Mouse (Mus musculus): Measurements from ENCODE around the gene Qrfpr. TPM values are rescaled to one million over a fixed set of nuclear protein-coding genes. Genes with fewer than 3 reads are reported as not detected.

The Qrfpr gene
- total and polyA plus RNA-seq, 3 experiments, result not detected

DNA sequence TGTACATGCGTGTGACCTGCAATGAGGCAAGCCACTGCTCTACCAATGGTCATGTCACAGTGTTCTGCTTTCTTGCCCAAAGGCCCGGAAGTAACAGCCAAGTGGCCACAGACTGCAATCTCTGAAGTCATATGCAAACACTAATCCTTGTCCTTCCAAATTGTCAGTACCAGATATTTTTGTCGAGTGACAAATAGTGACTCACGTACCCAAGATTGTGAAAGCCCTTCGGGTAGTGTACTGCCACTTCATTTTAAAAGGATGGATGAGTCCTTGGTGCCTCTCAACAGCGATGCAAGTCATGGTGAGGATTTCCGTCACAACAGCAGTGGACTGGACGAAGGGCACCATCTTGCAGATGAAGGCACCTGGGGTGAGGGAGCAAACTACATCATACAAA is 32.9 kb downstream of the Qrfpr start:
- DNase-seq (ENCODE audit: extremely low read depth), result no peak
- Histone ChIP-seq H3K9me3 (replicated peaks; ENCODE audit: low read length) (no peaks in the 10 kb centered on the region), H3K4me1 (ENCODE audit: control insufficient read depth in 1 of 2, insufficient read depth in 2 of 2) (peaks cover 4 to 5% of the 10 kb centered on the region in 2 experiments; a peak in 1 of 4 replicates), H3K36me3 (replicated peaks in 1 of 2; ENCODE audit: control insufficient read depth in 1 of 2, insufficient read depth in 1 of 2, low read length in 1 of 2) (no peaks in the 10 kb centered on the region), H3K27ac (ENCODE audit: insufficient read depth, low read depth) (no peak overlapping the region), H3K79me2 (replicated peaks; ENCODE audit: control insufficient read depth, extremely low read depth, insufficient read depth, poor library complexity, severe bottlenecking) (no peaks in the 10 kb centered on the region), H3K27me3 (replicated peaks) (no peaks in the 10 kb centered on the region), H3K9ac (ENCODE audit: insufficient read depth, low read depth) (no peak overlapping the region), H3K4me3 (replicated peaks in 1 of 3; ENCODE audit: low read depth in 2 of 3, low read length in 2 of 3, poor library complexity in 1 of 3) (no peak overlapping the region), H3K4me2 (ENCODE audit: insufficient read depth, low read depth, poor library complexity, severe bottlenecking) (no peak overlapping the region)
- dilution Hi-C loops (cut with MboI; ENCODE audit: extremely low pct_ligation_motif_present, extremely low pct_unique_long_range_greater_than_20kb, low sequenced_read_pairs) (no loop called here), in situ Hi-C loops (cut with MboI; ENCODE audit: low pct_ligation_motif_present, low pct_unique_long_range_greater_than_20kb, low sequenced_read_pairs) (no loop called here)
- TF ChIP-seq EP300 (IDR thresholded peaks at IDR 0.05; ENCODE audit: low read length) (no peak), SMC3 (IDR thresholded peaks at IDR 0.05; ENCODE audit: low read depth, low read length) (no peak), JUND (conservative IDR thresholded peaks at IDR 0.05; ENCODE audit: low read depth, low read length) (no peak), MYC (IDR thresholded peaks at IDR 0.05; ENCODE audit: low read depth, low read length) (no peak), ELF1 (IDR thresholded peaks at IDR 0.05; ENCODE audit: low read depth, low read length) (peak; percentile 32; the same call in 1 of the 2 replicates)

DNA sequence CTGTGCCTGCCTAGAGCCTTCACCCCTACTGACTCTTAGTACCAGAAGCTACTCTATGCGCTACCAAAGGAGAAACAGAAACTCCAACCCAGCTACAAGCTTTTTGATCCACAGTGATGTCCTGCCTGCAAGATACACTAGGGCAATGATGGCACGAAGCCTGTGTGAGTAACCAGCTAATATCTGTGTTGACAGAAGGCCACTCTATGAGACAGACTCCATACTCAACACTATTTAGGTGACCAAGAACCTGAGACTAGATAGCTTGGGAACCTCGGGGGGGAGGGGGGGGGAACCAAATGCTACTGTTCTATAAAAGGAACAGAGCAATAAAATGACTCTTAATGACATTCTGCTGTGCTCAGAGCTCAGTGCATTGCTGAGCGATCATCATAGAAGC is 35.6 kb downstream of the Qrfpr start:
- H3K27ac ChIP-seq (ENCODE audit: insufficient read depth, low read depth), result no peak overlapping the region
- DNase-seq (ENCODE audit: extremely low read depth), result no peak
- no peaks in the 10 kb centered on the region for H3K27me3 ChIP-seq (replicated peaks)

DNA sequence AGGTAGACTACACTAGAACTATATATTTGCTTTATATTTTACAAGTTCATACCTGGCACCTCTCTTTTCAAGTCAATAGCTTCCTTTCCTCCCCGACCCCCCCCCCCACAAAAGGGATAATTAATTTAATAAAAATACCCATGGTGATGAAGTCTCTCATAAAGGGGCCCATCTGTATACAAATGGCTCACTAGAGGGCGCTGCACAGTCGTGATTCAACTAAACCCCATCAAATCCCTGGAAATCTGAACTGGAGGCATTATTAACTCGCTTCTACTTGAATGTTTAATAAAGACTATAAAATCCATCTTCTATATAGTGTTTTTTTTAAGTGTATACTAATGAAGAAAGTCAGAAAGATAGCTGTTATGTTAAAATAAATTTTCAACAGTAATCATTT is 40.6 kb downstream of the Qrfpr start:
- 0 out of 4 replicates have a peak, but pooled peaks cover 0 to 2% of the 10 kb centered on the region in 2 experiments for H3K4me1 ChIP-seq (ENCODE audit: control insufficient read depth in 1 of 2, insufficient read depth in 2 of 2)
- H3K4me3 ChIP-seq (replicated peaks in 1 of 3; ENCODE audit: low read depth in 2 of 3, low read length in 2 of 3, poor library complexity in 1 of 3), result no peak overlapping the region
- dilution Hi-C loops (cut with MboI; ENCODE audit: extremely low pct_ligation_motif_present, extremely low pct_unique_long_range_greater_than_20kb, low sequenced_read_pairs), result no loop called here
- DNase-seq (ENCODE audit: extremely low read depth), result peak; percentile 41
- no peaks in the 10 kb centered on the region for H3K9me3 ChIP-seq (replicated peaks; ENCODE audit: low read length)
- TF ChIP-seq SMC3 (IDR thresholded peaks at IDR 0.05; ENCODE audit: low read depth, low read length) (peak; percentile 63), CTCF (conservative IDR thresholded peaks at IDR 0.05 in 1 of 2, IDR thresholded peaks at IDR 0.05 in 1 of 2; ENCODE audit: low read depth in 2 of 2, low read length in 2 of 2) (peak in 1 of 2 experiments; percentile 76; a peak in 3 of 4 replicates), RAD21 (IDR thresholded peaks at IDR 0.05; ENCODE audit: low read depth, low read length) (peak; percentile 65), MAX (IDR thresholded peaks at IDR 0.05; ENCODE audit: low read length) (no peak)
- no peak overlapping the region for H3K27ac ChIP-seq (ENCODE audit: insufficient read depth, low read depth)
- H3K4me2 ChIP-seq (ENCODE audit: insufficient read depth, low read depth, poor library complexity, severe bottlenecking), result no peak overlapping the region
- in situ Hi-C loops (cut with MboI; ENCODE audit: low pct_ligation_motif_present, low pct_unique_long_range_greater_than_20kb, low sequenced_read_pairs), result no loop called here
- H3K27me3 ChIP-seq (replicated peaks), result no peaks in the 10 kb centered on the region
- H3K79me2 ChIP-seq (replicated peaks; ENCODE audit: control insufficient read depth, extremely low read depth, insufficient read depth, poor library complexity, severe bottlenecking), result no peaks in the 10 kb centered on the region
- H3K36me3 ChIP-seq (replicated peaks in 1 of 2; ENCODE audit: control insufficient read depth in 1 of 2, insufficient read depth in 1 of 2, low read length in 1 of 2), result no peaks in the 10 kb centered on the region
- H3K9ac ChIP-seq (ENCODE audit: insufficient read depth, low read depth), result no peak overlapping the region

More for the DNA sequence above, 35.6 kb downstream of the Qrfpr start:
- Histone ChIP-seq H3K36me3 (replicated peaks in 1 of 2; ENCODE audit: control insufficient read depth in 1 of 2, insufficient read depth in 1 of 2, low read length in 1 of 2) (no peaks in the 10 kb centered on the region), H3K4me2 (ENCODE audit: insufficient read depth, low read depth, poor library complexity, severe bottlenecking) (no peak overlapping the region), H3K79me2 (replicated peaks; ENCODE audit: control insufficient read depth, extremely low read depth, insufficient read depth, poor library complexity, severe bottlenecking) (no peaks in the 10 kb centered on the region), H3K4me3 (replicated peaks in 1 of 3; ENCODE audit: low read depth in 2 of 3, low read length in 2 of 3, poor library complexity in 1 of 3) (no peak overlapping the region), H3K9ac (ENCODE audit: insufficient read depth, low read depth) (no peak overlapping the region), H3K4me1 (ENCODE audit: control insufficient read depth in 1 of 2, insufficient read depth in 2 of 2) (peaks cover 4 to 7% of the 10 kb centered on the region in 2 experiments; a peak in 1 of 4 replicates), H3K9me3 (replicated peaks; ENCODE audit: low read length) (no peaks in the 10 kb centered on the region)
- in situ Hi-C loops (cut with MboI; ENCODE audit: low pct_ligation_motif_present, low pct_unique_long_range_greater_than_20kb, low sequenced_read_pairs), result no loop called here
- dilution Hi-C loops (cut with MboI; ENCODE audit: extremely low pct_ligation_motif_present, extremely low pct_unique_long_range_greater_than_20kb, low sequenced_read_pairs), result no loop called here
- TF ChIP-seq JUN (IDR thresholded peaks at IDR 0.05; ENCODE audit: insufficient read depth, low read depth, low read length) (no peak), JUND (conservative IDR thresholded peaks at IDR 0.05; ENCODE audit: low read depth, low read length) (no peak), E2F4 (IDR thresholded peaks at IDR 0.05; ENCODE audit: insufficient replicate concordance, low read depth, low read length) (no peak), IRF4 (IDR thresholded peaks at IDR 0.05; ENCODE audit: low read depth, low read length) (no peak), GABPA (IDR thresholded peaks at IDR 0.05; ENCODE audit: insufficient replicate concordance, low read depth, low read length) (no peak), PAX5 (IDR thresholded peaks at IDR 0.05; ENCODE audit: low read length) (no peak), CHD2 (IDR thresholded peaks at IDR 0.05; ENCODE audit: low read length) (no peak), TBP (conservative IDR thresholded peaks at IDR 0.05; ENCODE audit: low read depth, low read length) (no peak)

Data from CH12.LX (cell line).